Mouse (Mus musculus) midbrain, embryonic 12.5 days (tissue): ENCODE measurements around the gene Hist1h3b. TPM values are rescaled to one million over a fixed set of nuclear protein-coding genes. Genes with fewer than 3 reads are reported as not detected.

Experiments used
- ATAC-seq: fragments of 200-750 bp; cut with Nextera tagmentation; 2 replicates; pipeline ENCODE4 v1.8.0; 2017; ENCODE audit warnings: low read depth, moderate TSS enrichment, moderate library complexity; ENCODE audit not compliant: low FRiP score
- H3K27ac ChIP-seq: fragments of 300-500 bp; sonication (generic); replicated peaks from 2 replicates; pipeline ENCODE4 v1.5.1; 2016; ENCODE audit warnings: mild to moderate bottlenecking
- H3K27me3 ChIP-seq: fragments of 300-500 bp; sonication (generic); 2 replicates; pipeline ENCODE4 v1.6.1; 2016; ENCODE audit warnings: mild to moderate bottlenecking
- H3K36me3 ChIP-seq: fragments of 300-500 bp; sonication (generic); 2 replicates; pipeline ENCODE4 v1.6.1; 2016
- H3K4me1 ChIP-seq: fragments of 300-500 bp; sonication (generic); 2 replicates; pipeline ENCODE4 v1.6.1; 2016
- H3K4me2 ChIP-seq: fragments of 300-500 bp; sonication (generic); replicated peaks from 2 replicates; pipeline ENCODE4 v1.6.1; 2016; ENCODE audit warnings: mild to moderate bottlenecking, moderate library complexity
- H3K4me3 ChIP-seq: fragments of 300-500 bp; sonication (generic); 2 replicates; pipeline ENCODE4 v1.5.1; 2016; ENCODE audit warnings: mild to moderate bottlenecking
- H3K9ac ChIP-seq: fragments of 300-500 bp; sonication (generic); replicated peaks from 2 replicates; pipeline ENCODE4 v1.6.1; 2016; ENCODE audit warnings: mild to moderate bottlenecking, moderate library complexity
- H3K9me3 ChIP-seq: fragments of 300-500 bp; sonication (generic); 2 replicates; pipeline ENCODE4 v1.6.1; 2016; ENCODE audit warnings: mild to moderate bottlenecking
- WGBS: fragments of 180-500 bp; shearing (Covaris S2); methylation state at CpG from one replicate; pipeline ENCODE4 v1.1.7; 2016; 5-methylcytosine and 5-hydroxymethylcytosine counted together
- microRNA-seq: library from miRNA; unstranded; fragments of <30 nt; microRNA quantifications from one replicate; pipeline ENCODE4, GENCODE M21; 2017
- polyA plus RNA-seq: library from polyadenylated mRNA; unstranded; fragments of >200 nt; fragmentation: Nextera tagmentation; extraction: Ambion mirVana; gene quantifications from 2 replicates; pipeline ENCODE4 v1.2.1, GENCODE M21; 2016

Gene Hist1h3b
- polyA plus RNA-seq, 1 experiment from 2014 or later, result 14.7 TPM

GRCm38 (mm10) chr13:23772561-23773313 is 20.7 kb downstream of the Hist1h3b start:
- H3K4me1 ChIP-seq, result peaks cover 4% of the 10 kb centered on the region
- peak; percentile 96 for ATAC-seq
- no peak overlapping the region for H3K9ac ChIP-seq
- peak overlapping the region; percentile 40 for H3K4me2 ChIP-seq
- no peaks in the 10 kb centered on the region for H3K36me3 ChIP-seq
- WGBS, result 20% methylated on average over 21 of the region's 21 CpGs
- no peak overlapping the region for H3K4me3 ChIP-seq
- H3K27ac ChIP-seq, result no peak overlapping the region
- no peaks in the 10 kb centered on the region for H3K9me3 ChIP-seq
- no peaks in the 10 kb centered on the region for H3K27me3 ChIP-seq

- Histone ChIP-seq H3K27me3 (no peaks in the 10 kb centered on the region), H3K4me1 (no peaks in the 10 kb centered on the region), H3K9me3 (no peaks in the 10 kb centered on the region), H3K36me3 (no peaks in the 10 kb centered on the region), H3K9ac (no peak overlapping the region), H3K27ac (no peak overlapping the region), H3K4me2 (no peak overlapping the region), H3K4me3 (no peak overlapping the region)
- ATAC-seq, result no peak
- 94% methylated on average over 7 of the region's 7 CpGs for WGBS
Observed at GRCm38 (mm10) chr13:23778339-23778738, 26.3 kb downstream of the Hist1h3b start.

GRCm38 (mm10) chr13:23779025-23779424 is 27.0 kb downstream of the Hist1h3b start:
- no peak overlapping the region for H3K4me2 ChIP-seq
- no peak overlapping the region for H3K9ac ChIP-seq
- H3K4me1 ChIP-seq, result no peaks in the 10 kb centered on the region
- H3K4me3 ChIP-seq, result no peak overlapping the region
- no peaks in the 10 kb centered on the region for H3K36me3 ChIP-seq
- WGBS, result 87% methylated on average over 4 of the region's 4 CpGs
- no peak for ATAC-seq
- no peak overlapping the region for H3K27ac ChIP-seq
- H3K9me3 ChIP-seq, result no peaks in the 10 kb centered on the region
- no peaks in the 10 kb centered on the region for H3K27me3 ChIP-seq

GRCm38 (mm10) chr13:23792520-23792919 is 40.5 kb downstream of the Hist1h3b start:
- 45% methylated on average over 2 of the region's 2 CpGs for WGBS
- Histone ChIP-seq H3K4me3 (no peak overlapping the region), H3K27ac (no peak overlapping the region), H3K4me2 (no peak overlapping the region), H3K9me3 (no peaks in the 10 kb centered on the region), H3K4me1 (no peaks in the 10 kb centered on the region), H3K9ac (no peak overlapping the region), H3K27me3 (no peaks in the 10 kb centered on the region), H3K36me3 (no peaks in the 10 kb centered on the region)
- ATAC-seq, result no peak

GRCm38 (mm10) chr13:23799405-23799804 is 47.3 kb downstream of the Hist1h3b start:
- H3K27me3 ChIP-seq, result no peaks in the 10 kb centered on the region
- 80% methylated on average over 5 of the region's 5 CpGs for WGBS

More at GRCm38 (mm10) chr13:23799405-23799804, 47.3 kb downstream of the Hist1h3b start:
- Histone ChIP-seq H3K27ac (no peak overlapping the region), H3K4me1 (no peaks in the 10 kb centered on the region), H3K9me3 (no peaks in the 10 kb centered on the region), H3K36me3 (no peaks in the 10 kb centered on the region), H3K4me2 (no peak overlapping the region), H3K9ac (no peak overlapping the region), H3K4me3 (no peak overlapping the region)
- no peak for ATAC-seq

Small RNA genes within 50 kb of the gene (microRNA-seq; reads per million reads assigned to microRNA genes)
- gene Gm44314, result not detected
- not detected for gene Gm44484

Other genes with a start within 250 kb of the Hist1h3b start
- 4.2 and 4.4 TPM in 2 replicates for gene Hist1h4h, start 221.2 kb upstream of the Hist1h3b start, polyA plus RNA-seq
- 7.9 and 8.4 TPM in 2 replicates for gene Hist1h2af, start 218.4 kb upstream of the Hist1h3b start, polyA plus RNA-seq
- 4.8 and 6.9 TPM in 2 replicates for gene Hist1h3g, start 216.8 kb upstream of the Hist1h3b start, polyA plus RNA-seq
- 0.56 and 0.64 TPM in 2 replicates for gene Hist1h2bh, start 208.9 kb upstream of the Hist1h3b start, polyA plus RNA-seq
- gene Hist1h3f, start 208.2 kb upstream of the Hist1h3b start, polyA plus RNA-seq, result 1.0 and 1.3 TPM in 2 replicates
- 0.85 and 1.7 TPM in 2 replicates for gene Hist1h4f, start 200.6 kb upstream of the Hist1h3b start, polyA plus RNA-seq
- gene Hist1h1d, start 199.0 kb upstream of the Hist1h3b start, polyA plus RNA-seq, result 0.37 and 0.45 TPM in 2 replicates
- 6.5 and 7.0 TPM in 2 replicates for gene Hist1h3e, start 189.9 kb upstream of the Hist1h3b start, polyA plus RNA-seq
- 95.2 and 113 TPM in 2 replicates for gene Hist1h2ae, start 181.0 kb upstream of the Hist1h3b start, polyA plus RNA-seq
- gene Hist1h2bg, start 180.9 kb upstream of the Hist1h3b start, polyA plus RNA-seq, result 13.0 and 13.8 TPM in 2 replicates
- gene Hist1h2bf, start 178.1 kb upstream of the Hist1h3b start, polyA plus RNA-seq, result 4.5 and 5.1 TPM in 2 replicates
- 1.8 and 2.5 TPM in 2 replicates for gene Hist1h2ad, start 177.9 kb upstream of the Hist1h3b start, polyA plus RNA-seq
- gene Hist1h3d, start 176.5 kb upstream of the Hist1h3b start, polyA plus RNA-seq, result 4.6 and 5.4 TPM in 2 replicates
- gene Hist1h4d, start 170.7 kb upstream of the Hist1h3b start, polyA plus RNA-seq, result 109 and 113 TPM in 2 replicates
- gene Hist1h2be, start 131.1 kb upstream of the Hist1h3b start, polyA plus RNA-seq, result 2.5 and 2.9 TPM in 2 replicates
- gene Hist1h1e, start 129.7 kb upstream of the Hist1h3b start, polyA plus RNA-seq, result 24.2 and 27.0 TPM in 2 replicates
- 1.1 TPM in 2 replicates for gene Hist1h2ac, start 68.3 kb upstream of the Hist1h3b start, polyA plus RNA-seq
- gene Hist1h2bc, start 68.1 kb upstream of the Hist1h3b start, polyA plus RNA-seq, result 28.7 and 29.9 TPM in 2 replicates
- gene Hist1h1t, start 56.5 kb upstream of the Hist1h3b start, polyA plus RNA-seq, result not detected in 2 replicates
- 5.8 and 6.8 TPM in 2 replicates for gene Hist1h4c, start 53.8 kb upstream of the Hist1h3b start, polyA plus RNA-seq
- 3.1 and 3.3 TPM in 2 replicates for gene Hfe, start 41.4 kb upstream of the Hist1h3b start, polyA plus RNA-seq
- gene Hist1h1c, start 13.5 kb upstream of the Hist1h3b start, polyA plus RNA-seq, result 13.6 and 14.0 TPM in 2 replicates
- gene Hist1h3c, start 6.7 kb upstream of the Hist1h3b start, polyA plus RNA-seq, result 7.9 and 9.3 TPM in 2 replicates
- 2.5 and 4.5 TPM in 2 replicates for gene Hist1h2bb, start 5.5 kb upstream of the Hist1h3b start, polyA plus RNA-seq
- gene Hist1h2ab, start 1.1 kb upstream of the Hist1h3b start, polyA plus RNA-seq, result 53.0 and 53.2 TPM in 2 replicates
- 5.0 and 8.0 TPM in 2 replicates for gene Hist1h4b, start 4.7 kb downstream of the Hist1h3b start, polyA plus RNA-seq
- 0.41 and 1.3 TPM in 2 replicates for gene Hist1h4a, start 9.0 kb downstream of the Hist1h3b start, polyA plus RNA-seq
- 4.6 and 5.1 TPM in 2 replicates for gene Hist1h3a, start 10.1 kb downstream of the Hist1h3b start, polyA plus RNA-seq
- gene Hist1h1a, start 11.4 kb downstream of the Hist1h3b start, polyA plus RNA-seq, result 2.3 and 3.6 TPM in 2 replicates
- not detected in 2 replicates for gene Trim38, start 17.6 kb downstream of the Hist1h3b start, polyA plus RNA-seq
- gene Slc17a2, start 54.7 kb downstream of the Hist1h3b start, polyA plus RNA-seq, result not detected in 2 replicates
- gene Slc17a3, start 87.2 kb downstream of the Hist1h3b start, polyA plus RNA-seq, result not detected in 2 replicates
- not detected in 2 replicates for gene Slc17a1, start 115.5 kb downstream of the Hist1h3b start, polyA plus RNA-seq
- not detected in 2 replicates for gene Slc17a4, start 162.7 kb downstream of the Hist1h3b start, polyA plus RNA-seq
- gene Hist1h2ba, start 181.9 kb downstream of the Hist1h3b start, polyA plus RNA-seq, result not detected in 2 replicates
- gene Hist1h2aa, start 182.2 kb downstream of the Hist1h3b start, polyA plus RNA-seq, result not detected in 2 replicates
- 0.37 and 0.38 TPM in 2 replicates for gene Scgn, start 238.9 kb downstream of the Hist1h3b start, polyA plus RNA-seq